Mouse (Mus musculus) yolk sac, embryonic 10.5 days (tissue): ENCODE results near the gene Lce1m.
A peak's percentile ranks its signal among the peaks of the same experiment; 100 is the strongest.
"Not testable (repeated sequence)": the region's sequence is repeated elsewhere in the genome, so short reads cannot be mapped to it uniquely, and the experiment has no call there.

ENCODE experiments used
- DNase-seq: peaks from one replicate; pipeline ENCODE4 v3.0.0-alpha.2; 2017; ENCODE audit warnings: low spot score

Lce1m gene

GRCm38 (mm10) chr3:93018960-93019359 is at the start of gene Lce1m:
Lce1m (minus strand) TSS chr3:93019060.
- no peak for DNase-seq

GRCm38 (mm10) chr3:93068523-93068922 is 49.7 kb upstream of the Lce1m start, which contains the start of gene Gm4858:
Gm4858 (plus strand) TSS chr3:93068823.
- not testable (repeated sequence) for DNase-seq

GRCm38 (mm10) chr3:93052826-93053474 is 34.1 kb upstream of the Lce1m start:
- peak; percentile 12 for DNase-seq

GRCm38 (mm10) chr3:93050182-93050581 is 31.3 kb upstream of the Lce1m start:
- DNase-seq, result no peak

- DNase-seq, result peak; percentile 13
Observed at GRCm38 (mm10) chr3:93031450-93031849, 12.6 kb upstream of the Lce1m start.

- DNase-seq, result no peak
Observed at GRCm38 (mm10) chr3:93025486-93025885, 6.6 kb upstream of the Lce1m start.

GRCm38 (mm10) chr3:93023411-93024184 is 4.7 kb upstream of the Lce1m start:
- no peak for DNase-seq

GRCm38 (mm10) chr3:93021171-93021570 is 2.3 kb upstream of the Lce1m start:
- DNase-seq, result no peak

- DNase-seq, result no peak
Observed at GRCm38 (mm10) chr3:93015460-93016104, 3.3 kb downstream of the Lce1m start, which contains the start of gene Crct1. Crct1 (minus strand) TSS chr3:93015687.

GRCm38 (mm10) chr3:93014871-93015270 is 4.0 kb downstream of the Lce1m start:
- DNase-seq, result no peak

GRCm38 (mm10) chr3:93014378-93014801 is 4.5 kb downstream of the Lce1m start:
- peak; percentile 64 for DNase-seq

GRCm38 (mm10) chr3:93002843-93003242 is 16.0 kb downstream of the Lce1m start:
- no peak for DNase-seq

- no peak for DNase-seq
Observed at GRCm38 (mm10) chr3:93000621-93001020, 18.2 kb downstream of the Lce1m start.

GRCm38 (mm10) chr3:92998691-92999090 is 20.2 kb downstream of the Lce1m start:
- peak; percentile 15 for DNase-seq

- DNase-seq, result no peak
Observed at GRCm38 (mm10) chr3:92991926-92992325, 26.9 kb downstream of the Lce1m start, which contains the start of gene Lce3f. Lce3f (plus strand) TSS chr3:92992226.

GRCm38 (mm10) chr3:92978484-92978883 is 40.4 kb downstream of the Lce1m start:
- no peak for DNase-seq
